Mouse (Mus musculus): ENCODE measurements around the gene Phrf1. TPM values are rescaled to one million over a fixed set of nuclear protein-coding genes. Genes with fewer than 3 reads are reported as not detected.

The Phrf1 gene
- 10 to 100 TPM; 16.8 to 25.3 (median 19.4) TPM for total RNA-seq (2022)

DNA sequence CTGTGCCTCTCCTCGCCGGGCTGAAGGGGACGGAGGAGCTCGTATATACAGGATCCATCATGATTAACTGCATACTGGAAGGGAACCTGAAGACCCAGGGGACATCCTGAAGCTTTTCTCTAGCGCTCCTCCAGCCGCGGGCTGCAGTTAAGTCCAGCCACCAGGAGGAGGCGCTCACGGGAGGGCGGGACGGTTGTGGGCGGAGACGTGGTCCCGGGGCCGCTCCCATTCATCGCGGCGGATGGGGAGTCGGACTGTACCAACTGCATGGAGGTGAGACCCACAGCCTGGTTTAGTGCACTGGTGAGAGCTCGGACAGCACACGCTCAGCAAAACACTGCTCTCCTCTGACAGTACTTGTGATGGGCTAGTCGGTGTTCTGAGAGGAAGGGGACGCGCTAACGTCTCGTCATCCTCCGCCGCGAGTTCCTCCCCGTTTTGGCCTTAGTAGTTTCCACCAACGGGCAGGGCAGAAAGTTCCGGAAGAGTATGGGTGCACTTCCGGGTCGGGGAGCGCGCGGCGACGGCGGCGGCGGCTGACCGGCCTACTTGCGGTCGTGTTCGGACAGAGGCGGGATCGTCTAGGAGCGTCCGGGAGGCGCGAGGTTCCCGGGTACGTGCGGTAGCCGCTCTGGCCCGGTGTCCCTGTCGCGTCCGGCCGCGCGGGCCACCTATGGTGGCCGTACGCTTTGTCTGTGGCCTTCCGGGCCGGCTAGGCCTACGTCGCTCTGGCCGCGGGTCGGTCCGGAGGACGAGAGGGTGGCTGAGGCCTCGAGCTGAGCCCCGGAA, at the start of gene Phrf1:
Gene Phrf1, plus strand, starts transcription at position 506 of the 789 bp plus-strand sequence.
- peak; percentile 79 to 80 for DNase-seq (ENCODE audit: low spot score in 2 of 2)

DNA sequence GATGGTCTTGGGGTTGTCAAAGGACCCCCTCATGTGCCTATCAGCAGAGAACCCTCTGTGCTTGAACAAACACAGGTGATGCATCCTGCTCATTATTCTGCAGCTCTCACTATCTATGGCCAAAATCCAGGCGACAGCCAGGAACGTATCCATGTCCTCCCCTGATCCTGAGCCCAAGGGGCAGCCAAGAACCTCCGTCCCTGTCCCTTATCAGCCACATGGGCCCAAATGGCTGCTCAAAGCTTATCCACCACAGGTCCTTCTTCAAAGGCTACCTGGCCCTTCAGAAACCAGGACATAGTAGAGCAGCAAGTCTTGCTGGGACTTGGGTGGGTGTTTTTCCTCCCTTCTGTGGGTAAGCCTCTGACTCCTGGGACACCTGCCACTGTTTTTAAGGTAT, 40.4 kb upstream of the Phrf1 start:
- no peak for DNase-seq (ENCODE audit: low spot score in 2 of 2)

DNA sequence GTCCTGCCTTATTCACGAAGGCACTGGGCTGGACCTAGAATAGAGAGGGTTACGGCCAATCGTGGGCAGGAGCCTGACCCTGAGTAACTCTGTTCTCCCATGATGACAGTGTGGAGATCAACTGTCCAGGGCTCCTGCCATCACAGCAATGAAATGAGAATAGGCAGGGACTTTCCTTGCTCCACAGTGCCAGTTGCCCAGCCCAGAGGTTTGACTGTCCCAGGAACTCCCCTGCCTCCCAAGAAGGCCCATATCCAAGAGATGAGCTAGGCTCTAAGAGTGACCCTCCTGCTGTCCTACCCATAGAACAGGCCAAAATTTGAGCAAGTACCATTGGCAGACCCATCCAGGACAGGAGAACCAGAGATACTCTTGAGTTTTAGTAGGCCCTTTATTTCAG, 39.9 kb upstream of the Phrf1 start:
- no peak for DNase-seq (ENCODE audit: low spot score in 2 of 2)

DNA sequence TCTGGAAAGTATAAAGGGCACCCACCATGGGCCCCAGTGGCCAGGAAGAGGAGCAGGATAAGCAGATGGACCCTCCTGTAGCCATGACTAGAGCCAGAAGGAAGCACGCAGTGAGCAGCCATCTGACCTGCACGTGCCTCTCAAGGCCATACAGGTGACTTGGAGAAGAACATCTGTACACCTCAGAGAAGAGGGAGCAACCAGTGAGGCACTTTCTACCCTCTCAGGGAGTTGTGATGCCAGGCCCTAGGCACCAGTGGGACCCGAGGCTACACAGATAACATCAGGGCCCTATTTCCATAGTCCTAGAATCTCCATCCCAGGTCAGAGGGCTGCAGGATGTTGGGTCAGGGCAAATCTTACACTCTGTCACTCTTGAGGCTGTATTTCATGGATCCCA, 38.4 kb upstream of the Phrf1 start:
- no peak for DNase-seq (ENCODE audit: low spot score in 2 of 2)

DNA sequence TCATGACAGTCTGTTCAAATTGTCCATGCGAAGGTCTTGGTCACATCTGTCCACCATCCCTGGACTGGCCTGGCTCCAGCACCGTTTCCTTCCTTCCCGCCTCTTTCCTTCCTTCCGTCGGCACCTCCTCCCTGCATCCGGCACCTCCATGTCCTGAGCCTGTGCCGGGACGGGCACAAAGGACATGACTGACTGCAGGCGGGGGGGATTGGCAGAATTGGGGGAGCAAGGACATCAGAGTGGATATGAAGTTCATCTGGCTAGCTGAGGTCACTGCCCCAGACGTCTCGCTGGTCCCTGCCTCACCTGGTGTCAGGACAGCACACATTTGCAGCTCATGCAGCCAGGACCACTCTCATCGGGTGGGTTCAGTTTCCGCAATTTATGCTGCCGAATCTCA, 37.5 kb upstream of the Phrf1 start:
- no peak for DNase-seq (ENCODE audit: low spot score in 2 of 2)

DNA sequence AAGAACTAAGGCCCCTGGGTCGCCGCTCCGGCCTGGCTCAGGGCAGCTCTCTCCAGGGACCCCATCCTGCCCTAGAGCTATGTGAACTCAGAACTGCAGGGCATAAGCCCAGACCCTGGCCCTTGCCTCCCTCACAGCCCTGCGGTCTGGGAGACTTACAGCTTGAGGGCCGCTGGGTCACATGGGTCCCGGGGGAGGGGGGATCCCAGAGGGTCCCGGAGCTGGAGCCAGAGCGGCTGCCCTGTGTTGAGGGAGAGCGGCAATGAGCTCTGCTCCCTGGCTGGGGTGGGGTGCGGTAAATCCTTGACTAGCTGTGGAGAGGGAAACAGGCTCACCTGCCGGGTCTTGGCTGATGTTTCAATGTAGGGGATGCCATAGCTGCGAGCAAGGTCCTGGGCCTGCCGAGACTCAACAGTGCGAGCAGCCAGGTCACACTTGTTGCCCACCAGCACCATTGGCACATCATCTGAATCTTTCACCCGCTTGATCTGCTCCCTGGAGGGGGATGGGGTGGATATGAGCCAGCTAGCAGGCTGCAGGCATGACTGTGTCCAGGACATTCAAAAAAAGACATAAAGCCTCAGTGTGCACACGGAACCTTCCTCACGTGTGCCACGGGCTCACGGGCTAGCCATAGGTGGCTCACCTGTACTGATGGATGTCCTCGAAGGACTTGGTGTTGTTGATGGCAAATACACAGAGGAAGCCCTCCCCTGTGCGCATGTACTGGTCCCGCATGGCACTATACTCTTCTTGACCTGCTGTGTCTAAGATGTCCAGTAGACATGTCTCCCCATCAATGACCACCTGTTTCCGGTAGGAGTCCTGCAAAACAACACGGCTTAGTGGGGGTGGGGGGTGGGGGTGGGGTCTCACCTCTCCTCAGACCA, 36.5 kb upstream of the Phrf1 start:
- DNase-seq (ENCODE audit: low spot score in 2 of 2) = no peak

DNA sequence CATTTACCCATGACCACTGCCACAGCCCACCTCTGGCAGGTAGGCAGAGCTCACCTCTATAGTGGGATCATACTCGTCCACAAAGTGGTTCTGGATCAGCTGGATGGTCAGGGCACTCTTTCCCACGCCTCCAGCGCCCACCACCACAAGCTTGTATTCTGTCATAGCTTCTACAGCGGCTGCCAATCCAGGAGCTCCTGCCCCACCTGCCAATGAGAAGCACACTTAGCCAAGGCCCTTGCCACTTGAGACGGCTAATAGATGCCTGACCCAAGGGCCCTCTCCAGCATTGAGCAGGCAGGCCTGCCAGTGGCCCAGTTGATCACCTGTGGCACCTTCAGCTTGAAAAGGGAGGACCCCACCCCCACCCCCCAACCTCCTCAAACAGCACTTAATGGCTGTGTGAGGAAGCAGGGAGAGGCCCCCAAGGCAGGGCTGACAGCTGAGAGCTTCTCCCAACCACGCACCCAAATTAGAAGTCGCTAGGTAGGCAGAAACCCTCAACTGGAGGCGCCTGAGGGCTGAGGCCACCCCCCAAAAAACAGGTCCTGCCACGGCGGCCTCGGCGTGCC, 35.7 kb upstream of the Phrf1 start:
- peak in 1 of 2 experiments; percentile 42 for DNase-seq (ENCODE audit: low spot score in 2 of 2)

DNA sequence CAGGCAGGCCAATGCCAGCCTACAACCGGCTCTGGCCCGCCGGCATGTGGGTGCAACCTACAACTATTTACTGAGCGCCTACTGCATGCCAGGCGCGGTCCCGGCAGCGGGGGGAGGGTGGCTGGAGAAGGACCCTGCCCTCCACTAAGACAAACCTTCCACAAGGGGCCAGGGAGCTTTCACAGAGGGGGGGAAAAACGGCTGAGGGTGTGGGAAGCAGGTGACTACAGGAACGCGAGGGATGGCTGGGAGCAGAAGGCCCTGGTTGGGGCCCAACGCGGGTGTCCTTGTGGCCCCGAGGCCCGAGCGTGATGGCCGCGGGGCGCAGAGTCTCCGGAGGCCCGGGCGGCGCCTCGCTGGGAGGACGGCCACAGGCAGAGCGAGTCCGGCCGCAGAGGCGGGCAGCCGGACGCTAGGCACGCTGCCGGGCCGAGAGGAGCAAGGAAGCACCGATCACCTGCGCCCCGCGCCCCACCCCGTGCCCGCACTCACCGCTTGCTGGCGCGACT, 35.2 kb upstream of the Phrf1 start:
- peak; percentile 10 to 30 for DNase-seq (ENCODE audit: low spot score in 2 of 2)

DNA sequence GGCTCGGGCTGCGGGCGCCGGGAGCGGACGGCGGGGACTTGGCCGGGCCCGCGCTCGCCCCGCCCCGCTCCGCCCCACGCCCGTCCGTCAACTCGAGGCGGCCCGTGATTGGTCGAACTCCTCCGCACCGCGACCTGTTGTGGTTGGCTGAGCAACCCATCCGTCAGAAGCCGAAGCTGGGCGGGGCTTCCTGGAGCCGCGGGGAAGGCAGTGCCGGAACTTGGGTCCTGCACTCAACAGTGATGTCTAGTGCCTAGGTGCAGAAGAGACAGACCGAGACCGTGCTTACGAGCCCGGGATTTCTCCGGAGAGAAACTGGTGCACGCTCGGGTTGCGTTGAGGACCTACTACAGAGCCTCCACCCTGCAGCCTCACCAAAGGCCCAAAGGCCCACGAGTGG, 34.6 kb upstream of the Phrf1 start, which contains the start of the genes Hras and Lrrc56:
Gene Hras, minus strand, starts transcription at position 58 of the 400 bp plus-strand sequence.
Gene Lrrc56, plus strand, starts transcription at position 210 of the 400 bp plus-strand sequence.
- peak; percentile 90 to 95 for DNase-seq (ENCODE audit: low spot score in 2 of 2)

DNA sequence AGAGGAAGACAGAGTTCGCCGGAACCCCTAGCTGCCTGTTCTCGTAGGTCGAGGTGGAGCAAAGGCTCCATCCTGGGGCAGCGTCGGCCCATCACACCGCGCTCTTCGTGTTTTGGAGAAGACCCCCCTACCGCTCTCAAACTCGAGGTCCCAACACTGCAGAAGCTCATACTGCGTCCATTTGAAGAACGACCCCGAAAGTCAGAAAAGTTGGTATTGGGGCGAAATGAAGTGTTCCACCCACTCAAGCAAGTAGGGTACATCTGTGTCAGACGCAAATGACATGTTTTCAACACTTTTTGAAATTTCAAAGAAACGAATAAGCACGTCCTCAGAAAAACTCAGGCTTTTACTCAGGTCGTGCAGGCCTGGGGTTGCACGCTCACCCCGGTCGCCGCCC, 34.2 kb upstream of the Phrf1 start:
- no peak for DNase-seq (ENCODE audit: low spot score in 2 of 2)

DNA sequence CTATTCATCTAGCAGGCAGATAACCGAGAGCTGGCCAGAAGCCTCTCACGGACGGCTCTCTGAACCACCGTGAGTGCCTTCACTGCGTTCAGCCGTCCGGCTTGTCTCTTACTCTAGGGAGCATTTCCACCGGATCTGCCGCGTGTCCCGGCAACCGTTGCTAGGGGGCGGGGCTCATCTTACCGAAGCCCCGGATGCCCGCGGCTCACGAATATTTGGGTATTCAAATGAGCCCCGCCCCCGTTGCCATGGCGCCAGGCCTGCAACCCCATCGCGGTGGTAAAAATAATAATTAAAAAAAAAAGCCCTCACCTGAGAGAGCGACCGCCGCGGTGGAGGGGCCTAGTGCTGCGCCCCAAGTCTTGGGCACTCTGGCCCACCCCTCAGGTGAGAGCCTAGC, 33.8 kb upstream of the Phrf1 start:
- DNase-seq (ENCODE audit: low spot score in 2 of 2) = peak; percentile 65 to 72

DNA sequence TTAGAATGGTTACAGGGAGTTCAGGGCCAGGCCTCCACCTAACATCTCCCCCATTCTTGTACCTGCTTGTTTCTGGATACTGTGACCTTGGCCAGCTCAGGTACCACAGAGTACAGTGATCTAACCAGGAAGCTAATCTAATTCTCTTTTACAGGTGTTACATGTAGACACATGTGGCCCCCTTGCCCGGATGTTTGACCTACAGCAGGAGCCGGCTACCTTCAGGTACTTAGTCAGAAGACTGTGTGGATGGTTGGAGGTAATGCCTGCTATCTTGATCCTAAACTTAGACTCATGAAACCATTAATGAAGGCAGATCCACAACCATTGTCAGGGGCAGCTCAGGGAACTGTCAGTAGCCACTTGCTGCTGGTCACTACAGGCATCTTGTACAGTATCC, 32.8 kb upstream of the Phrf1 start:
- no peak for DNase-seq (ENCODE audit: low spot score in 2 of 2)

DNA sequence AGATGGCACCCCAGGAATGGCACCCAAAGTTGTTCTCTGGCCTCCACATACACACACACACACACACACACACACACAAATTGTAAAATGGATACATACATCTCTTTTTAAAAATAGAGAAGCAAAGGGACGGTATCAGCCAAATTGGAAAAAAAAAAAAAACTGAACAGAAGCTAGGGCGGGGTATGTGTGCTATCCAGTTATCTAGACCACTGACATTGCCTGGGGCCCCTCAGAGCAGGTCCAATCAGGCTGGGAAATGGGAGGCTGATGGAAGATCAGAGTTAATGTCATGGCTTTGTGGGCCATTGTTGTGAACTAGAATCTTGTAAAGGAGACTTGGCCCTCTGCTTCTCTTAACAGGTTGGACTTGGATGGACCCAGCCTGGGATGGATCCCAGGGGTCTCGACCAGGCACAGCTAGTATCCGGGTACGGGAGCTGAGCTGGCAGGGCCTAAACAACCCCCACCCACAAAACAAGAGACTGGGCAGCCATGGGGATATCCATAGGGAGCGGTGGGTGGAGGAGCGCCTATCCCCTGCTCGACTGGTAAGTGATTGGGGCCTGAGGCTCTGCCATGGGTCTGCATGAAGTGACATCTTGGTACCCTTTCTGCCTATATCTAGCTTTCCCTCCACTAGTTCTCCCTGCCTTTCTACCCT, 31.8 kb upstream of the Phrf1 start:
- no peak for DNase-seq (ENCODE audit: low spot score in 2 of 2)

DNA sequence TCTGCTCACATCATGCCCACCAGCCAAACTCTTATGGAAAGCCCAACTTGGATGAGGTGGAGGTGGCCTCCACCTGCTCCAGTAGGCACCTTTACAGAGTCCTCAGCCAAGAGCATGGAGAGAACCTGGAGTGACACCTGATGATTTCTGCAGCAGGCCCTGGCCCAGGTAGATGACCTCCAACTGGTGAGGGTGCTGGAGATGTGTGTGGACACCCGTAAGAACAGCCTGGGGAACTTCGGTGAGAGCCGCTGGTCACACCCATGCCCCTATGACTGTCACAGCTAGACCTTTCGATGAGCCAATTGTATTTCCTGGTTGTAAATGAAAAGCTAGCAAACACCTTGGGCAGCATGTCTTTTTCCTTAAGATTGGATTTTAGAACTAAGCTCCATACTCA, 30.5 kb upstream of the Phrf1 start:
- DNase-seq (ENCODE audit: low spot score in 2 of 2) = no peak

DNA sequence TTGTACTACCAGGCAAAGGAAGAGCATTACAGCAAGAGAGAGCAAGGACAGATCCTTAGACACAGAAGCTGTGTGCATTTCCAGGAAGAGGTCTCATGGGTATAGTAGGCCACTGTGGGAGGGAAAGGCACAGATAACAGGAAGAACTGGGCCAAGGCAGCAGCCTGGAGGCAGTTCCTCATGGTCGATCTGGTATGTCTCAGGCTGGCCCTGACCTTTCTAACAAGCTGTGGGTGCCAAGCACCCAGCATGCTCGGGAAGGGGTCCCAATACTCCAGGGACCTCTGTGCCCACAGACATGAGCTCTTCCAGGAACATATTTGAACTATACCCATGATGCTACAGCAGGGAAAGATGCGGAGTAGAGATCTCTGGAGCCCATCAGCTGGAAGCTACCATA, 24.0 kb upstream of the Phrf1 start:
- no peak for DNase-seq (ENCODE audit: low spot score in 2 of 2)

DNA sequence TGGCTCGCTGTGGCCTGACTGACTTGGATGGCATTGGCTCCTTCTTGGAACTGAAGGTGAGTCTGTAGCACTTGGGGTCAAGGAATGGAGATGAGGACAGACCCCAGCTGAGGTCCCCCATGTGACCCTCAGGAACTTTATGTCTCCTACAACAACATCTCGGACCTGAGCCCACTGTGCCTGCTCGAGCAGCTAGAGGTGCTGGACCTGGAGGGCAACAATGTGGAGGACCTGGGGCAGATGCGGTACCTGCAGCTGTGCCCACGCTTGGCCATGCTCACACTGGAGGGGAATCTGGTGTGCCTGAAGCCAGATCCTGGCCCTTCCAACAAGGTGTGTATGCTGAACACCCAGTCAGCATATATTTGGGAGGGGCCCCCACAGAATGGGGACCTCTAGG, 23.1 kb upstream of the Phrf1 start:
- DNase-seq (ENCODE audit: low spot score in 2 of 2) = no peak

DNA sequence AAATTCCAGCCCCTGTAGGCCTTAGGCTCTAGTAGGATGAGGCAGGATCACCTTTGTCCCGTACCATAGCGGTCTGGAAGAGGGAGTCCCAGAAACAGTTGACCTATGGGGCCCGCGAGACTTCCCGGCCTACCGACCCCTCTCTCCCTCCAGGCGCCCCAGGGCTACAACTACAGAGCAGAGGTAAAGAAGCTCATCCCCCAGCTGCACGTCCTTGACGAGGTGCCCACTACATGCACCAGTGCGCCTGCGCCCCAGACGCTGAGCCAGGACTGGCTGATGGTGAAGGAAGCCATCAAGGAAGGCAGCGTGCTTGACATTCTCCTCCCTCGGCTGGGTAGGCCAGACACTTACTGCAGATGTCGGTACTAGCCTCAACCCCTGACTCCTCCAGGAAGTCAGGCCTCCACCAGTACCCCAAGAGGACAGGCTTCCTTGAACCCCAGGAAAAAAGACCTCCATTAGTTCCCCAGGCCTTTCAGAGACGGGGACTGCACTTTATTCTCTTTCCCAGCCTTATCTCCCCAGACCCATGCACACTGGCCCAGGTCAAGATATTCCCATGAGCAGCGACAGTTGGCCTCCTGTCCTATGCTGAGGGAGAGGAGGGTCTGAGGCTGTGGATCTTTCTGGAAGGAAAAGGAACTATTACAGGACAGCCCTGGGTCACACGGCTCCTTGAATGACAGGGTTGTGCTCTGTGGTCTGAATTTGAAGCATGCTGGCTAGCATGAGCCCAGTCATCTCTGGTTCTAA, 22.2 kb upstream of the Phrf1 start:
- DNase-seq (ENCODE audit: low spot score in 2 of 2) = no peak

DNA sequence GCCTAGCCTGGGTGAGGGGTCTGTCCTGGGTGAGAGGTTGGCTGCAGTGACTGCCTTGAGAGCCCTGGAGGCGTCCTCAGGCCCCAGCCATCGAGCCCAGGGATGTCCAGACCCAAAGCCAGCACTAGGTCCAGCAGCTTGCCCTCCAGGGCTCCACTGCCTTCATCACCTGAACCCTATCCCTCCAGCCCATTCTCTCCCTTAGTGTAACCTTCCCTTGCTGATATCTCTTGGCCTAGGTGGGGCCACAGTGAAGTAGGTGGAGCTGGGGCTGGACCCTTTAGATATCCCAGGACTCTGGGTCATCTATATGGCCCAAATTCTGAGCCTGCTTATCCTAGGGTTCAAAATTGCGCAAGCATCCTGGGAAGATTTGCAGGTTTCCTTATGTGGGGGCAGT, 19.1 kb upstream of the Phrf1 start:
- no peak for DNase-seq (ENCODE audit: low spot score in 2 of 2)

DNA sequence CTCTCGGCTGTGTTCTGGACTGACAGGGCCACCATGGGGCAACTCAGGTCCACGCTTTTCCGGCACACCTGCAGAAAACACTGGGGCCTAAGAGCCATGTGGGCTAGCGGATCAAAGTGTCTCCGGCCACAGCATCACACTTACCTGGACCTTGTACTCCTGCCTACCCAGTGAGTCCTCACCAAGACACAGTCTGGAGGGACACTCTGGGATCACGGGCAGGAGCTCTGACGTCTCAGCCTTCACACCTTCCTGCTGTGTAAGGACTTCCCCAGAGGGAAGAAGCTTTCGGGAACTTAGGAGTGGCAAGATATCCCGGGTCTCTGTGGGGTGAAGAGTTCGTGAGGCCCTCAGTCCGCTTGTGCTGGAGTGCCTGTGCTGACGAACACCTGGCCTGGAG, 18.4 kb upstream of the Phrf1 start:
- no peak for DNase-seq (ENCODE audit: low spot score in 2 of 2)

DNA sequence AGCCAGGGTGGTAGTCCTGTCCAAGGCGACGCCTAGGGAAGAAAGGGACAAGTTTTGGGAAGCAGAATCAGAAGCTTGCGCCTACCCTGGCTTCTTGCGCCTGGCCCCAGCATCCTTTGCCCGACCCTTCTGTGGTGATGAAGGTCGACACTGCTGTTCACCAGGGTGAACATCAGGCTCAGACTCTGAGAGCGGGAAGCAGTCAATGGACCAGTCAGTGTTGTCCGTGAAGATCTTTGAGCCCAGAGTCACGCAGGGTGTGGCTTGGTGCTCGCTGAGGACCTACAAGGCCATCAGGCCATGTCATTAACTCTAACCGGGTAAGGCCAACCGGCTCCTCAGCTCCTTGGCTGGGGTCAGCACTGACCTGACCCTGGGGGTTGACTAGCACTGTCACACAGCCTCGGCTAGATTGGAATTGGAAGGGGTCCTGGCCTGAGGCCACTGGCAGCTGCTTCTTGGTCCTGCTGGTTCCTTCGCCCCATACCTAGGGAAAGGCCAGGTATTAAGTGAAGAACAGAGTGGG, 17.9 kb upstream of the Phrf1 start:
- DNase-seq (ENCODE audit: low spot score in 2 of 2) = no peak

Data from gastrocnemius, adult 8-10 months (tissue).